Mouse (Mus musculus) CH12.LX (cell line): ENCODE measurements around the gene Hcn4. TPM values are rescaled to one million over a fixed set of nuclear protein-coding genes. Genes with fewer than 3 reads are reported as not detected.

Source experiments
- DNase-seq: peaks from one replicate; pipeline ENCODE4 v3.0.0-alpha.2; 2013; ENCODE audit errors: extremely low read depth
- H3K27ac ChIP-seq: 2 replicates; pipeline ENCODE4 v1.5.1; 2012; ENCODE audit warnings: low read depth, mild to moderate bottlenecking, control low read depth, moderate library complexity; ENCODE audit not compliant: insufficient read depth
- H3K27me3 ChIP-seq: replicated peaks from 2 replicates; pipeline ENCODE3; 2012; ENCODE audit warnings: inconsistent platforms
- H3K36me3 ChIP-seq, 2 experiments: replicated peaks in 1 of 2; 2 replicates each; pipeline versions ENCODE3 to v1.6.1; 2012; ENCODE audit warnings: inconsistent platforms in 1 of 2, low read length in 1 of 2, mild to moderate bottlenecking in 1 of 2, mixed read lengths in 1 of 2, moderate library complexity in 1 of 2; ENCODE audit not compliant: control insufficient read depth in 1 of 2, insufficient read depth in 1 of 2
- H3K4me1 ChIP-seq, 2 experiments: 2 replicates each; pipeline ENCODE4 v1.6.1; 2012; ENCODE audit warnings: inconsistent platforms in 1 of 2, moderate library complexity in 1 of 2; ENCODE audit not compliant: insufficient read depth in 2 of 2, control insufficient read depth in 1 of 2
- H3K4me2 ChIP-seq: 2 replicates; pipeline ENCODE4 v1.6.1; 2012; ENCODE audit warnings: low read depth, mild to moderate bottlenecking, control low read depth; ENCODE audit not compliant: poor library complexity, insufficient read depth, severe bottlenecking
- H3K4me3 ChIP-seq, 3 experiments: fragments of 150-350 bp in 1 of 3; sonication (generic) in 1 of 3; replicated peaks in 1 of 3; 2 replicates each; pipeline versions ENCODE3 to v1.5.1; 2011 to 2012; ENCODE audit warnings: low read depth in 2 of 3, low read length in 2 of 3, mild to moderate bottlenecking in 2 of 3, moderate library complexity in 2 of 3, control low read depth in 1 of 3, improper control_type of control experiment in 1 of 3, inconsistent platforms in 1 of 3, mixed read lengths in 1 of 3; ENCODE audit not compliant: poor library complexity in 1 of 3
- H3K79me2 ChIP-seq: replicated peaks from 2 replicates; pipeline ENCODE4 v1.6.1; 2012; ENCODE audit warnings: mild to moderate bottlenecking, moderate library complexity; ENCODE audit not compliant: control insufficient read depth, poor library complexity, insufficient read depth, severe bottlenecking; ENCODE audit errors: extremely low read depth
- H3K9ac ChIP-seq: 2 replicates; pipeline ENCODE4 v1.6.1; 2012; ENCODE audit warnings: low read depth, mild to moderate bottlenecking, control low read depth, moderate library complexity; ENCODE audit not compliant: insufficient read depth
- H3K9me3 ChIP-seq: replicated peaks from 2 replicates; pipeline ENCODE3; 2012; ENCODE audit warnings: low read length, inconsistent platforms, mixed read lengths
- BHLHE40 ChIP-seq: IDR thresholded peaks from 2 replicates; pipeline ENCODE4 v1.6.1; 2011; ENCODE audit warnings: mild to moderate bottlenecking, low read depth, low read length, improper control_type of control experiment
- CHD1 ChIP-seq: IDR thresholded peaks from 2 replicates; pipeline ENCODE4 v1.6.1; 2012; ENCODE audit warnings: low read depth, low read length, improper control_type of control experiment, inconsistent platforms
- CTCF ChIP-seq, 2 experiments: IDR thresholded peaks in 1 of 2; conservative IDR thresholded peaks in 1 of 2; 2 replicates each; pipeline ENCODE4 v1.5.1; 2011 to 2012; ENCODE audit warnings: low read depth in 2 of 2, low read length in 2 of 2, improper control_type of control experiment in 1 of 2, inconsistent platforms in 1 of 2, mild to moderate bottlenecking in 1 of 2, moderate library complexity in 1 of 2
- E2F4 ChIP-seq: IDR thresholded peaks from 2 replicates; pipeline ENCODE4 v1.6.1; 2011; ENCODE audit warnings: low read depth, low read length, improper control_type of control experiment; ENCODE audit not compliant: insufficient replicate concordance
- ELF1 ChIP-seq: IDR thresholded peaks from 2 replicates; pipeline ENCODE4 v1.6.1; 2014; ENCODE audit warnings: low read depth, mild to moderate bottlenecking, inconsistent platforms, low read length, improper control_type of control experiment
- EP300 ChIP-seq: IDR thresholded peaks from 2 replicates; pipeline ENCODE4 v1.6.1; 2011; ENCODE audit warnings: low read length, improper control_type of control experiment
- GABPA ChIP-seq: IDR thresholded peaks from 2 replicates; pipeline ENCODE4 v1.6.1; 2012; ENCODE audit warnings: low read depth, low read length, improper control_type of control experiment, inconsistent platforms; ENCODE audit not compliant: insufficient replicate concordance
- IRF4 ChIP-seq: IDR thresholded peaks from 2 replicates; pipeline ENCODE4 v1.6.1; 2014; ENCODE audit warnings: low read depth, mild to moderate bottlenecking, inconsistent platforms, low read length, improper control_type of control experiment
- JUN ChIP-seq: IDR thresholded peaks from 2 replicates; pipeline ENCODE4 v1.6.1; 2011; ENCODE audit warnings: low read depth, mild to moderate bottlenecking, low read length, improper control_type of control experiment, moderate library complexity; ENCODE audit not compliant: insufficient read depth
- MXI1 ChIP-seq: IDR thresholded peaks from 2 replicates; pipeline ENCODE4 v1.6.1; 2011; ENCODE audit warnings: mild to moderate bottlenecking, low read depth, low read length, improper control_type of control experiment
- NELFE ChIP-seq: IDR thresholded peaks from 2 replicates; pipeline ENCODE4 v1.6.1; 2011; ENCODE audit warnings: low read depth, low read length, improper control_type of control experiment
- PAX5 ChIP-seq: IDR thresholded peaks from 2 replicates; pipeline ENCODE4 v1.6.1; 2012; ENCODE audit warnings: low read length, inconsistent platforms, mixed read lengths
- POLR2A ChIP-seq: IDR thresholded peaks from 2 replicates; pipeline ENCODE4 v1.6.1; 2011; ENCODE audit warnings: low read depth, mild to moderate bottlenecking, improper control_type of control experiment, low read length
- POLR2AphosphoS2 ChIP-seq: IDR thresholded peaks from 2 replicates; pipeline ENCODE4 v1.6.1; 2011; ENCODE audit warnings: low read depth, low read length, improper control_type of control experiment
- SIN3A ChIP-seq: IDR thresholded peaks from 2 replicates; pipeline ENCODE4 v1.6.1; 2012; ENCODE audit warnings: low read length, improper control_type of control experiment, inconsistent platforms
- SMC3 ChIP-seq: IDR thresholded peaks from 2 replicates; pipeline ENCODE4 v1.6.1; 2011; ENCODE audit warnings: low read depth, low read length, improper control_type of control experiment
- TBP ChIP-seq: conservative IDR thresholded peaks from 2 replicates; pipeline ENCODE4 v1.6.1; 2011; ENCODE audit warnings: low read depth, low read length, improper control_type of control experiment
- UBTF ChIP-seq: IDR thresholded peaks from 2 replicates; pipeline ENCODE4 v1.6.1; 2012; ENCODE audit warnings: low read depth, mild to moderate bottlenecking, inconsistent platforms, low read length, improper control_type of control experiment, moderate library complexity
- ZC3H11A ChIP-seq: IDR thresholded peaks from 2 replicates; pipeline ENCODE4 v1.6.1; 2012; ENCODE audit warnings: low read depth, mild to moderate bottlenecking, inconsistent platforms, low read length, improper control_type of control experiment
- ZKSCAN1 ChIP-seq: IDR thresholded peaks from 2 replicates; pipeline ENCODE4 v1.6.1; 2012; ENCODE audit warnings: low read depth, inconsistent platforms, low read length, improper control_type of control experiment, borderline replicate concordance
- dilution Hi-C: fragments of 300-500 bp; cut with MboI; formaldehyde crosslinking; loops from 2 replicates; pipeline ENCODE4 v1.14.3; 2020; ENCODE audit warnings: low sequenced_read_pairs; ENCODE audit not compliant: extremely low pct_unique_long_range_greater_than_20kb, extremely low pct_ligation_motif_present
- in situ Hi-C: fragments of 300-500 bp; cut with MboI; formaldehyde crosslinking; loops from 3 replicates; pipeline ENCODE4 v1.14.3; 2019; ENCODE audit warnings: low sequenced_read_pairs, low pct_ligation_motif_present, low pct_unique_long_range_greater_than_20kb, mixed read lengths
- polyA plus RNA-seq: library from polyadenylated mRNA; unstranded; fragments of >175 nt; gene quantifications from 2 replicates; pipeline ENCODE4 v1.2.1, GENCODE M21; 2012; ENCODE audit warnings: low read depth; ENCODE audit not compliant: insufficient read length
- total RNA-seq, 2 experiments: library from RNA; depleted of rRNA; stranded (reverse); fragments of 300-350 nt in 1 of 2; fragments of >200 nt in 1 of 2; gene quantifications; 2 replicates each; pipeline ENCODE4 v1.2.3; 2012 to 2014

The Hcn4 gene
- total RNA-seq (2012; rRNA removed) = not detected in 2 replicates
- total RNA-seq (2014; rRNA removed) = not detected in 2 replicates
- 0.04 TPM in 1 of 2 replicates, not detected in the other for polyA plus RNA-seq

DNA sequence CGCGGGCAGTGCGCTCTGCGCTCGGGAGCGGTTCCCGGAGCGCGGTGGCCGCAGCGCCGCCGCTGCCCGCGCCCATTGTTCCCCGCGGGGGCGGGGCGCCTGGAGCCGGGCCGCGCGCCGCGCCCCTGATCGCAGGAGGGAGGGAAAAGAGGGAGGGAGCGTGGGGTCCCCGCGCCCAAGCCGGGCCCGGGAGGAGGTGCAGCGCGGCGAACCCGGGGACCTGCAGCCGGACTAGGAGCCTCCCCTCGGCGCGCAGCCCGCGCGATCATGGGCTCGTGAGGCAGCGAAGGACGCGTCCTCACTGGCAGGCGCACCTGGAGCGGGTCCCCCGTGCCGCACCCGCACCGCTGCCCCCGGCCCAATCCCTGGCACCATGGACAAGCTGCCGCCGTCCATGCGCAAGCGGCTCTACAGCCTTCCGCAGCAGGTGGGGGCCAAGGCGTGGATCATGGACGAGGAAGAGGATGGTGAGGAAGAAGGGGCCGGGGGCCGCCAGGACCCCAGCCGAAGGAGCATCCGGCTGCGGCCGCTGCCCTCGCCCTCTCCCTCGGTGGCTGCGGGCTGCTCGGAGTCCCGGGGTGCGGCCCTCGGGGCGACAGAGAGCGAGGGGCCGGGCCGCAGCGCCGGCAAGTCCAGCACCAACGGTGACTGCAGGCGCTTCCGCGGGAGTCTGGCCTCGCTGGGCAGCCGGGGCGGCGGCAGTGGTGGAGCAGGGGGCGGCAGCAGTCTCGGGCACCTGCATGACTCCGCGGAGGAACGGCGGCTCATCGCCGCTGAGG, at the start of gene Hcn4:
Hcn4 (plus strand) TSS at position 274 of the 779 bp plus-strand sequence.
- DNase-seq = no peak
- dilution Hi-C loops (no loop called here), in situ Hi-C loops (no loop called here)
- Histone ChIP-seq H3K9me3 (peaks cover 14% of the 10 kb centered on the region), H3K4me3 (no peak within 1 kb of the TSS), H3K36me3 (no peaks in the 10 kb centered on the region), H3K9ac (no peak within 1 kb of the TSS), H3K4me1 (peaks cover 0 to 7% of the 10 kb centered on the region in 2 experiments; a peak in 2 of 4 replicates), H3K27me3 (no peaks in the 10 kb centered on the region), H3K27ac (no peak within 1 kb of the TSS), H3K79me2 (no peaks in the 10 kb centered on the region), H3K4me2 (no peak within 1 kb of the TSS)
- no peak for TF ChIP-seq NELFE
- no peak for TF ChIP-seq IRF4
- no peak for TF ChIP-seq PAX5
- TF ChIP-seq MXI1 = no peak
- TF ChIP-seq JUN = no peak
- TF ChIP-seq CHD1 = no peak
- TF ChIP-seq BHLHE40 = no peak
- no peak for TF ChIP-seq SIN3A
- TF ChIP-seq POLR2A = no peak
- TF ChIP-seq POLR2AphosphoS2 = no peak
- no peak for TF ChIP-seq ZKSCAN1
- no peak for TF ChIP-seq EP300
- TF ChIP-seq UBTF = no peak
- TF ChIP-seq E2F4 = no peak
- no peak for TF ChIP-seq TBP
- no peak for TF ChIP-seq CTCF (conservative IDR thresholded peaks at IDR 0.05 in 1 of 2, IDR thresholded peaks at IDR 0.05 in 1 of 2; ENCODE audit: low read depth in 2 of 2, low read length in 2 of 2)

DNA sequence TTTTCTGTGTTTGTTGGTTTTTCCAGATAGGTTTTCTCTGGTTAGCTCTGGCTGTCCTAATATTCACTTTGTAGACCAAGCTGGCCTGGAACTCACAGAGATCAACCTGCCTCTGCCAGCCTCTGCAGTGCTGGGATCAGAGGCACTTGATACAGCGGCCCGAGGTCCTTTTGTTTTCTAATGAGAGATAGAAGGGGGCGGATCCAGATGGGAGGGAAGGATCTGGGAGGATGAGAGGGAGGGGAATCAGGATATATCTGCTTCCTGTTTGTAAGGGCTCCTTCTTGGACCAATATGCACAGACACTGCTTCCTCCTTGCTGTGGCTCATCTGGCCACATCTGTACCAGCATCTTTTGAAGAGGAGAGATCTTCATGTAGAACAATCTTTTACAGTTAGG, 48.5 kb upstream of the Hcn4 start:
- in situ Hi-C loops (no loop called here), dilution Hi-C loops (no loop called here)
- TF ChIP-seq UBTF (no peak), SMC3 (no peak), TBP (no peak), ELF1 (no peak), MXI1 (no peak), ZC3H11A (no peak), IRF4 (no peak), GABPA (no peak), BHLHE40 (no peak)
- Histone ChIP-seq H3K4me2 (no peak overlapping the region), H3K9ac (no peak overlapping the region), H3K27me3 (no peaks in the 10 kb centered on the region), H3K36me3 (no peaks in the 10 kb centered on the region), H3K9me3 (no peaks in the 10 kb centered on the region), H3K79me2 (no peaks in the 10 kb centered on the region), H3K4me1 (no peaks in the 10 kb centered on the region), H3K4me3 (no peak overlapping the region), H3K27ac (no peak overlapping the region)
- no peak for DNase-seq
